Mouse (Mus musculus): Measurements from ENCODE around the gene Nmnat1.
"Not testable (repeated sequence)": the region's sequence is repeated elsewhere in the genome, so short reads cannot be mapped to it uniquely, and the experiment has no call there.

Gene Nmnat1

DNA sequence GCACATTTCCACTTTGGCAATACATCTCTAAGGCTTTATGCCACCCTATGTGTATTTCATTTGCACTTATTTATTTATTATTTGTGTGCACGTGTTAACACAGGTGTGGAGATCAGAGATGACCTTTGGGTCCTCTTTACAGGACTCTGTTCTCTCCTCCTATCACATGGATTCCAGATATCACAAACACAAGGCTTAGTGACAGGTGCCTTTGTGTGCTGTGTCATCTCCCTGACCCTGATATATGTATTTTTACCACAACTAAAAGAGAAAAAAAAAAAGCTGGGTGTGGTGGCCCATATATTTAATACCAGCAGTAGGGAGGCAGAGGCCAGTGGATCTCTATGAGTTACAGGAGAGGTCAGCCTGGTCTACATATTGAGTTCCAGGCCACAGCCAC, 40.5 kb downstream of the Nmnat1 start:
- no peak for DNase-seq

DNA sequence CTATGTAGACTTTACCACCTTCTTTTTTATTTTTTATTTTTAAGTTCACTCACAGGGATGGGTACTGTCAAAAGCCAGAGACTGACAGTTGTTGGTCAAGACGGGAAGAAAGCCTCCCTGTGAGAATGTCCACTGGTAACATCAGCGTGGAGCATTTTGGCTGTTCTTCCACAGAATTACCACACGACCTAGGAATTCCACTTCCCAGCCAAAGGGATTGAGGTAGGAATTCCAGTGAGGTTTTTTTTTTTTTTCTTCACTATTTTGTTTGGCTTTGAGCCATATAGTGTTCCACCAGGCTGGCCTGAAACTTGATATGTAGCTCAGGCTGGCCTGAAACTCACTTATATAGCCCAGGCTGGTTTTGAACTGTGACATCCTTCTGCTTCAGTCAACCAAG, 42.6 kb downstream of the Nmnat1 start:
- no peak for DNase-seq

DNA sequence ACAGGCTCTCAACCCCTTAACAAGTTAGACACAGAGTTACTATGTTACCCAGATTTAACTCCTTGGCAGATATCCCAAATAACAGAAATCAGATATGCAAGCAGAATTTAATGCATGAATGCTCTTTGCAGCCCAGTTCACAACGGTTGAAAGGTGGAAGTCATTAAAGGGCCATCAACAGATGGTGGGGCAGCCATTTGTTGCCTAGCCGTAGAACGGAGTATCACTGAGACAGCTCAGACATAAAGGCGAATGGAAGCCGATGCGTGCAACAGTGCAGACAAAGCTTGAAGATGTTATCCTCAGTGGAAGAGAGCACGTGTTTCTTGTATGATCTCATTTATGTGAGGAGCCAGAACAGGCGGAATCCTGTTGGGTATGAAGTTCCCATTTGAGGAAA, 44.4 kb downstream of the Nmnat1 start:
- no peak for DNase-seq

DNA sequence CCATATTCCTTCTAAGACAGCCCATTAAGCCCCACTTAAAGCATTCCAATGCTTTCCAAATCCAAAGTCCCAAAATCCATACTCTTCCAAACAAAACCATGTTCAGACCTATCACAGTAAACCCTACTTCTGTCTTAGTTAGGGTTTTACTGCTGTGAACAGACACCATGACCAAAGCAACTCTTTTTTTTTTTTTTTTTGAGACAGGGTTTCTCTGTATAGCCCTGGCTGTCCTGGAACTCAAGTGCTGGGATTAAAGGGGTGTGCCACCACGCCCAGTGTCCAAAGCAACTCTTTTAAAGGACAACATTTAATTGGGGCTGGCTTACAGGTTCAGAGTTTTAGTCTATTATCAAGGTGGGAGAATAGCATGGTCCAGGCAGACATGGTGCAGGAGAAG, 53.1 kb downstream of the Nmnat1 start:
- not testable (repeated sequence) for DNase-seq

DNA sequence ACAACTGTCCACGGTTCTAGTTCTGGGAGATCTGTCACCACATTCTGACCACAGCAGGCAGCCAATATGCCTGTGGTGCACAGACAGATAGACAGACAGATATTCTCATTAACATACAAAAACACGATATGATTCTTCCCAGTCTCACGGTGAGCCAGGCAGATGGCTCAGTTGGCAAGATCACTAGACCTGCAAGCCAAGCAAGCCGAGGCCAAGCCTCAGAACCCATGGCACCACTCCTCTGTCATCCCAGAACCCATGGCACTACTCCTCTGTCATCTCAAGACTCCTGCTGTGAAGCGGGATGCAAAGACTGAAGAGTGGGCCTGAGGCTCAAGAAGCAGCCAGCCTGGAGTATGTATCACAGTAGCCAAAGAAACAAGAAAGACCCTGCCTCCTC, 55.4 kb downstream of the Nmnat1 start:
- DNase-seq = peak; percentile 82

DNA sequence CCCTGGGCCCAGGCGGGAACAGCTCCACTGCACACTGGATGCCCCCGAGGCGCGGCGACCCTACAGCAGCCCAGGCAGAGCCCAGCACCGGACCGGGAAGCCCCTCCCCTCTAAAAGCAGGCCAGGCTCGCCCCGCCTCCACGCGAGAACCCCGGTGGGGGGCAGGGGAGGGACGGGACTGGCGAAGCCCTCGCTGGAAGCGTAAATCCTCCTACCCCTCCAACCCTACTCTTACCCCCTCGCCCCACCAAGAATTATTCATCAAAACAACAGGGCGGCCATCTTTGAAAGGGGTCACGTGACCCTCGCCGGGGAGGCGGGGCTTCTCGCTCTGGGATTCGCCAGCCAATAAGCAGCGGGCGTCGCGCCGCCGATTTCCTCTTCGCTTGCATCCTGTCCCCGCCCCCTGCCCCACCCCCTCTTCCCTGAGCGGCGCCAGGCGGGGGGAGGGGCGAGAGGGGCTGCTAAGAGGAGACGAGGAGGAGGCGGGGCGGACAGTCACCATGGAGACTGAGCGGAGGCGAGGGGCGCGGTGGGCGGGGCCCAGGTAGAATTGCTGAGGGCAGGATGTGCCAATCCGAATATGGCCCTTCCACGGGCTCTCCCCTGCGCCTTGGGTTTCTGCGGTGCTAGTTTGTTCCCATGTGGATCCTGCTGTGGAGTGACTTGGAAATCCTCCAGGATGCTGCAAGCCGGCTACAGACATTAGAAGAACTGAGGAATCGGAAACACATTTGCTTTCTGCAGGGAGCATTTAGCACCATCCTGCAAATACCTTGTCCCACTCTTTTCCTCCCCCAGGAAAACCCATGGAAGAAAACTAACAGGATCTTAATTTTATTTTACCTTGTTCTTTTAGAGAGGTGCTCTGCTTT, 58.4 kb downstream of the Nmnat1 start, which contains the start of gene Ube4b:
TSS of gene Ube4b (minus strand) at position 425 of the 875 bp plus-strand sequence.
- DNase-seq = peak; percentile 97

DNA sequence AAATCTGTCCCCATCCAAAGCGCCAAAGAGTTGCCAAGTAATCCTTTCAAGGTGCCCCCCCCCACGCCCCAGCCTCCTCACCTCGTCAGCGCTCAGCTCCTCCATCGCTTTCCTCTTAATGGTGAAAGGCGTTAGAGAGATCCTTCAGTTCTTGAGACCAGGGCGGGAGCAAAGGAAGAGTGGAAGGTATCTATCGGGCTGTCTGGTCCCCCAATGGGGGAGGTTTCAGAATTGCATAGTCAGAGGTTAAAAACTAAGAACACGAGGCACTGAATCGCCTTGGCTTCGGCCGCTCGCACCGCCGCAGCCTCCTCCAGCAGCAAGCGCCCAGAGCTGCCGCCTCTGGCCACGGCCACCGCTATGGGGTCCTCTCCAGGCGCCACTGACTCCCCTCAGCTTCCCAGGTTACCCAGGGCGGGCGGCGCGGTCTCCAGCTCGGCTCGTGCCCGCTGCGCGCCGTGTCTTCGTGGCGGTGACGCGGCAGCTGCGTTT, 59.2 kb downstream of the Nmnat1 start:
- DNase-seq = peak; percentile 47

DNA sequence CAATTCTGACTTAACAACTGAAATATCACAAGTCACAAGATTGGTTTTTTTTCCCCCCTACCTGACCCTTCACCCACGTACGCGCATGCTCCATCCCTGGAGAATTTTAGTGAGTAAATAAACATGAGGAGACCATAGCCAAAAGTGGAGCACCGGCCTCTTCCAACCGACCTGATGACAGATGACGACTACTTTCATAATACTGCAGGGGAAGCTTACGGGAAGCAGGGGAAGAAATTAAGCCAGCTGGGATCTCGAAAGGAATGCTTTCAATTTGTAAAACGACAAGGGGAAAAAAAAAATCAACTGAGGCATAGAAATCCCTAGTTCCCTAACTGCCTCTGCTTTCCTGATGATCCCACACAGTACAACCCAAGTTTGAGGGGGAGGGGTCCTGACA, 60.2 kb downstream of the Nmnat1 start:
- DNase-seq = no peak

DNA sequence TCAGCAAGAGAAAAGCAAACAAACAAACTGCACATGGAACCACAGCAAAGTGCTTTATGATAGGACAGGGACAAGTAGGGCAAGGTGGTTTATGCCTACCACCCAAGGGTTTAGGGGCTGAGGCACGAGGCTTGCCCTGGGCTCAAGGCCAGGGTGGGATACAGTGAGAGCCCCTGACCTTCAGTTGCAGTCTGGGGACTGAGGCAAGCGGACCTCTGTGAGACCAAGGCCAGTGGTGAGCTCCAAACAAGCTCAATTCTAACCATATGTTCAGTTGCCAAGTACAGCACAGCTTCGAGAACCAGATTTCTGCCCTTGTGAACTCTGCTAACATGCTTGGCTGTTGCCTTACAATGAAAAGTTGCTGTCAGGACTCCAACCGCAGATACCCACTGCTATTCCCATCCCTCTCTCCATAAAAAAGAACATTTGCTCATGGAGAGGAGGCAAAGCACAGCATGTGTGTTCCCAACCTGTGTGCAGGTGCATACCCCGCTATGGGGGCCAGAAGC, 67.1 kb downstream of the Nmnat1 start:
- no peak for DNase-seq

Data from cerebellum, adult 11 months (tissue).